Mouse (Mus musculus) embryonic facial prominence, embryonic 10.5 days (tissue): ENCODE data around the gene Rhog. TPM values are rescaled to one million over a fixed set of nuclear protein-coding genes. Genes with fewer than 3 reads are reported as not detected.

ENCODE experiments used
- DNase-seq: peaks from one replicate; pipeline ENCODE4 v3.0.0-alpha.2; 2017; ENCODE audit warnings: low spot score
- H3K27ac ChIP-seq: fragments of 300-500 bp; sonication (generic); replicated peaks from 2 replicates; pipeline ENCODE4 v1.5.1; 2016; ENCODE audit warnings: mild to moderate bottlenecking
- H3K27me3 ChIP-seq: fragments of 300-500 bp; sonication (generic); replicated peaks from 2 replicates; pipeline ENCODE4 v1.6.1; 2016; ENCODE audit warnings: low read depth, mild to moderate bottlenecking; ENCODE audit not compliant: poor library complexity, severe bottlenecking
- H3K36me3 ChIP-seq: fragments of 300-500 bp; sonication (generic); replicated peaks from 2 replicates; pipeline ENCODE4 v1.6.1; 2016; ENCODE audit warnings: mild to moderate bottlenecking, moderate library complexity
- H3K4me1 ChIP-seq: fragments of 300-500 bp; sonication (generic); 2 replicates; pipeline ENCODE4 v1.6.1; 2016
- H3K4me3 ChIP-seq: fragments of 300-500 bp; sonication (generic); 2 replicates; pipeline ENCODE4 v1.5.1; 2016; ENCODE audit warnings: mild to moderate bottlenecking, moderate library complexity
- H3K9me3 ChIP-seq: fragments of 300-500 bp; sonication (generic); 2 replicates; pipeline ENCODE4 v1.6.1; 2016; ENCODE audit warnings: mild to moderate bottlenecking
- WGBS: fragments of 180-500 bp; shearing (Covaris S2); methylation state at CpG from one replicate; pipeline ENCODE4 v1.1.7; 2016; 5-methylcytosine and 5-hydroxymethylcytosine counted together
- polyA plus RNA-seq: library from polyadenylated mRNA; unstranded; fragments of >200 nt; fragmentation: Nextera tagmentation; extraction: Ambion mirVana; gene quantifications from 2 replicates; pipeline ENCODE4 v1.2.1, GENCODE M21; 2016

The Rhog gene
- polyA plus RNA-seq, 1 experiment from 2014 or later, result 48.4 TPM

DNA sequence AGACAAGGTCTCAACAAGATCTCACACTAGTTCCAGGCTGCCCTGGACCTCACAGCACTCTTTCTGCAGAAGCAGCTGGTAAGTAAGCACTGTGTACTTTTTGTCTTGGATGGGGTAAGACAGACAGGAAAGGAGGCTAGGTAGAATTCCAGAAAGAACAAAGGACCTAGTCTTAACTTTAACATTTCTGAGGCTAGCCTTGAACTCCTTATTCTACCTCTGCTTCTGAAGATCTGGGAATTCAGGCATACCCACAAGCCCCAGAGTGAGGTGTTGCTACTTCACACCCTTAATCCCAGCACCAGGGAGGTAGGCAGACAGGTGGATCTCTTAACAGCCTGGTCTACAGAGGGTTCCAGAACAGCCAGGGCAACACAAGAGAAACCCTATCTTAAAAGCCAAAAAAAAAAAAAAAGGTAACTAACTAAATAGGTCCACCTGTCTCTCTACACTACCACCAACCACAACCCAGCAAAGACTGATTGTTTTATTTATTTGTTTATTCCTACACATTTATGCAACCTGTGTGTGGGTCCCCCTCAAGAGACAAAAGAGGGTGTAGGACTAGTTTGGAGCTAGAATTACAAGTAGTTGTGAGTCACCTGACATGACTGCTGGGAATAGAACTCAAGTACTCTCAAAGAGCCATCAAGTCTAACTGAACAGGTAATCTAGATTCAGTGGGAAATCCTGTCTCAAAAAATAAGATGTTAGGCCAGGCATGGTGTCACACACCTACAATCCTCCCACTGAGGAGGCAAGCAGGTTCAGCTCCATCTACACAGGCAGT is 54.7 kb downstream of the Rhog start:
- Histone ChIP-seq H3K9me3 (no peaks in the 10 kb centered on the region), H3K27me3 (no peaks in the 10 kb centered on the region), H3K4me1 (peaks cover 6% of the 10 kb centered on the region; the same call in 1 of the 2 replicates), H3K4me3 (no peak overlapping the region), H3K27ac (no peak overlapping the region), H3K36me3 (peaks cover 17% of the 10 kb centered on the region)
- DNase-seq, result no peak

DNA sequence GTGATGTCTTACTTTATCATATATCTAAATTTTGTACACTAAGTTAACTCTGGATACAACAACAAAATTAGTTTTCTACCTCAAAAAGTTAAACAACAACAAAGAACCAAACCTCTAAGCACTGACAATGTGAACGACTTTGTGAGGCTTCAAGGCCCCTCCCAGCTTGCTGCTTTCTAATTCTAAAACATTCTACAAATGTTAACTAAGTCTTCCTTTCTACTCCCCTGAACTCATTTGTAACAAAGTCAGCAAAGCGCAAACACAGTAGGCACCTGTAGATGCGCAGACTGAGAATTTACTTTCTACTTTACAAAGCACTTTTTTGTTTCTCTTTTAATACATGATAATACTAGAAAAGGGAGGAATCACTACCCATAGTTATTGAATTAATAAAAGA is 55.3 kb downstream of the Rhog start:
- H3K4me3 ChIP-seq, result no peak overlapping the region
- H3K9me3 ChIP-seq, result no peaks in the 10 kb centered on the region
- 88% methylated on average over 3 of the region's 3 CpGs for WGBS
- H3K27ac ChIP-seq, result no peak overlapping the region
- H3K27me3 ChIP-seq, result no peaks in the 10 kb centered on the region
- no peak for DNase-seq
- peaks cover 4% of the 10 kb centered on the region; the same call in 1 of the 2 replicates for H3K4me1 ChIP-seq
- H3K36me3 ChIP-seq, result peaks cover 16% of the 10 kb centered on the region

DNA sequence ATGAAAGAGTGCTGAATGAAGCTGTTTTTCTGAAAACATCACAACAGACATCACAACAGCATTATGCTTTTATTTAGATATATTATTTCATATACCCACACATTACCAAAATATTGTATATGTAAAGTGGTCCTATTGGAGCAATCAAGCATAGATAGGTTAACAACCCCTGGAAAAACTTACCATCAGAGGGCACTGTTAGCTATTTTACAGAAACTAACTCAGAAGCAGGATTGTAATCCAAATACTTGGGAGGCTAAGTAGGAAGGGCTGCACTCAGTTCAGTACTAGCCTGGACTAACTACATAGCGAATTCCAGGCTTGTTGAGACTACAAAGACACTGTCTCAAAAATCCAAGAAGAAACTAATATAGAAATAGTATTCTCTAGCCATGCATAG is 63.5 kb downstream of the Rhog start:
- Histone ChIP-seq H3K27ac (no peak overlapping the region), H3K9me3 (no peaks in the 10 kb centered on the region), H3K4me3 (no peak overlapping the region), H3K27me3 (no peaks in the 10 kb centered on the region), H3K36me3 (peaks cover 83% of the 10 kb centered on the region), H3K4me1 (no peaks in the 10 kb centered on the region)
- no peak for DNase-seq
- WGBS, result 88% methylated on average over 1 of the region's 1 CpGs

Other genes starting within 250 kb of the Rhog start
- gene Il18bp, start 237.4 kb downstream of the Rhog start, polyA plus RNA-seq, result 3.0 and 3.4 TPM in 2 replicates
- gene Rnf121, start 190.6 kb downstream of the Rhog start, polyA plus RNA-seq, result 28.4 and 30.9 TPM in 2 replicates
- 43.3 and 44.5 TPM in 2 replicates for gene Xndc1, start 190.5 kb downstream of the Rhog start, polyA plus RNA-seq
- gene Xntrpc, start 190.3 kb downstream of the Rhog start, polyA plus RNA-seq, result 2.5 and 2.6 TPM in 2 replicates
- gene Trpc2, start 172.9 kb downstream of the Rhog start, polyA plus RNA-seq, result 0.17 TPM in 1 of 2 replicates, not detected in the other
- 1.1 TPM in 2 replicates for gene Art1, start 154.3 kb downstream of the Rhog start, polyA plus RNA-seq
- gene Art5, start 146.6 kb downstream of the Rhog start, polyA plus RNA-seq, result 2.6 and 3.0 TPM in 2 replicates
- not detected in 2 replicates for gene Chrna10, start 139.2 kb downstream of the Rhog start, polyA plus RNA-seq
- 48.2 and 50.6 TPM in 2 replicates for gene Nup98, start 45.9 kb downstream of the Rhog start, polyA plus RNA-seq
- gene Pgap2, start 45.8 kb downstream of the Rhog start, polyA plus RNA-seq, result 61.3 and 62.4 TPM in 2 replicates
- gene Stim1, start 11.8 kb upstream of the Rhog start, polyA plus RNA-seq, result 13.0 and 14.6 TPM in 2 replicates
- 267 and 280 TPM in 2 replicates for gene Rrm1, start 185.6 kb upstream of the Rhog start, polyA plus RNA-seq
- gene Olfr543, start 225.6 kb upstream of the Rhog start, polyA plus RNA-seq, result 0.55 and 0.58 TPM in 2 replicates
- gene Olfr544, start 232.3 kb upstream of the Rhog start, polyA plus RNA-seq, result 0.10 and 0.13 TPM in 2 replicates
- gene Olfr545, start 243.5 kb upstream of the Rhog start, polyA plus RNA-seq, result 0.05 and 0.24 TPM in 2 replicates